Mouse (Mus musculus) megakaryocyte, adult 5-6 weeks (primary cell): Measurements from ENCODE around the gene Btbd35f19. TPM values are rescaled to one million over a fixed set of nuclear protein-coding genes. Genes with fewer than 3 reads are reported as not detected.
"Not testable (repeated sequence)": the region's sequence is repeated elsewhere in the genome, so short reads cannot be mapped to it uniquely, and the experiment has no call there.

Source experiments
- ATAC-seq: 2 replicates; pipeline ENCODE4 v1.8.0; 2016; ENCODE audit warnings: mild to moderate bottlenecking, inconsistent platforms; ENCODE audit not compliant: poor library complexity, severe bottlenecking
- total RNA-seq, 2 experiments: library from RNA; stranded (forward) in 1 of 2; stranded (reverse) in 1 of 2; fragments of 153-499, 151-499 nt in 1 of 2; fragments of 221-1000, 200-1000 nt in 1 of 2; gene quantifications; 2 replicates each; pipeline versions ENCODE4 v1.2.3 to v1.2.4; 2015 to 2017

Btbd35f19 gene
- total RNA-seq (2015) (not detected in 2 replicates), total RNA-seq (2017) (not detected in 2 replicates)

DNA sequence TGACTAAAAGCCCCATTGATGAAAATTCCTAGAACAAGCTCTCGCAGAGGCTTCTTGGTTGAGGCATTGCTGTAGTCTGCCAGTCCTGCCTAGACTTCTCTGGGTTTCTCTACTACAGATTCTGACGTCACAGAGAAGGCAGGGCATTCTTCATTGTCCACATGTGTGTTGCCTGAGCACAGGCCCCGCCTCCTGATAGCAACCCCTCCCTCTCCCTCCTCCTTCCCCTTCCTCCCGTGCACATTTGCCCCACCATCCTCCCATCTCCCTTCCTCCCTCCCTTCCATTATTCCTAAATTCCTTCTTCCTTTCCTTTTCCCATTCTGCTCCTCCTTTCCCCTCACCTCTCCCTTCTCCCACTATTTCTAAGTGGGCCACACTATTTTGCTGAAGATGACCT, at the start of gene Btbd35f19:
Btbd35f19 (minus strand) TSS at position 101 of the 400 bp plus-strand sequence.
- ATAC-seq, result not testable (repeated sequence)

DNA sequence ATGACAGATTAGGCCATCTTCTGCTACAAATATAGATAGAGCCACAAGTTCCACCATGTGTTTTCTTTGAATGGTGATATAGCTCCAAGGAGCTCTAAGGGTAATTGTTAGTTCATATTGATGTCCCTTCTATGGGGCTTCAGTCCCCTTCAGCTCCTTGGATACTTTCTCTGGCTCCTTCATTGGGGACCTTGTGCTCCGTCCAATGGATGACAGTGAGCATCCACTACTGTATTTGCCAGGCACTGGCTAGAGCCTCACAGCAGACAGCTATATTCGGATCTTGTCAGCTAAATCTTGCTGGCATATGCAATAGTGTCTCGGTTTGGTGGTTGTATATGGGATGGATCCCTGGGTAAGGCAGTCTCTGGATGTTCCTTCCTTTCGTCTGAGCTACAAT, 41.8 kb downstream of the Btbd35f19 start:
- ATAC-seq, result not testable (repeated sequence)

DNA sequence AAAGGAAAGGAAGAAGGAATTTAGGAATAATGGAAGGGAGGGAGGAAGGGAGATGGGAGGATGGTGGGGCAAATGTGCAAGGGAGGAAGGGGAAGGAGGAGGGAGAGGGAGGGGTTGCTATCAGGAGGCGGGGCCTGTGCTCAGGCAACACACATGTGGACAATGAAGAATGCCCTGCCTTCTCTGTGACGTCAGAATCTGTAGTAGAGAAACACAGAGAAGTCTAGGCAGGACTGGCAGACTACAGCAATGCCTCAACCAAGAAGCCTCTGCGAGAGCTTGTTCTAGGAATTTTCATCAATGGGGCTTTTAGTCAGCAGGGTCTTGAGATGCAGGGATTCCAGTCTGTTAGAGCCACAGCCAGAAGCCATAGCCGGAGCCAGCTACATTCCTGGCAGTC, 47.6 kb downstream of the Btbd35f19 start, which contains the start of gene Btbd35f26:
Btbd35f26 (plus strand) TSS at position 301 of the 400 bp plus-strand sequence.
- not testable (repeated sequence) for ATAC-seq

Other genes starting within 250 kb of the Btbd35f19 start
- gene Spin2f, start 130.0 kb downstream of the Btbd35f19 start, total RNA-seq (2015), result not detected in 2 replicates
- gene Spin2f, start 130.0 kb downstream of the Btbd35f19 start, total RNA-seq (2017), result not detected in 2 replicates
- not detected in 2 replicates for gene Btbd35f26, start 47.5 kb downstream of the Btbd35f19 start, total RNA-seq (2015)
- not detected in 2 replicates for gene Btbd35f26, start 47.5 kb downstream of the Btbd35f19 start, total RNA-seq (2017)
- gene Gm21883, start 190.4 kb upstream of the Btbd35f19 start, total RNA-seq (2015), result not detected in 2 replicates
- gene Gm21883, start 190.4 kb upstream of the Btbd35f19 start, total RNA-seq (2017), result not detected in 2 replicates
- gene Spin2e, start 235.0 kb upstream of the Btbd35f19 start, total RNA-seq (2015), result not detected in 2 replicates
- not detected in 2 replicates for gene Spin2e, start 235.0 kb upstream of the Btbd35f19 start, total RNA-seq (2017)